Mouse (Mus musculus): Measurements from ENCODE around the gene Ugt2a2. TPM values are rescaled to one million over a fixed set of nuclear protein-coding genes. Genes with fewer than 3 reads are reported as not detected.
"Not testable (repeated sequence)": the region's sequence is repeated elsewhere in the genome, so short reads cannot be mapped to it uniquely, and the experiment has no call there.

Gene Ugt2a2
- polyA plus RNA-seq, 1 experiment from 2014 or later, result not detected

DNA sequence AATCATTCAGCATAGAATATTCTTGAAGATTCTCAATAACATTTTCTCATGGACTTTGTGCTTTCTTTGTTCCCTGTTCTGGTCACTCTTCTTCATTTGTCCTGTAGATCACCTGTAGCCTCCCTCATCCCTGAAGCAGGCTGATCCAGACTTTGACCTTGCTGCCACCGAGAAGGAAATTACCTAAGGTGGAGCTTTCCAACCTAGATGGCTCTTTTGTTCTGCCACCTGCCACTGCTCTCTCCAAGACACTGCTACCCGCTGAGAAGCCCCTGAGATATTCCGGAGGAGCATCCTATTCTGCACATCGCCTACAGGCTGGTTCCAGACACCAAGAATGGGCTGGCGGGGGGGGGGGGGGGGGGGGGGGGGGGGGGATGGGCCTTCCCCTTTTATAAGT lies 29.5 kb downstream of the Ugt2a2 start:
- H3K27ac ChIP-seq; H3K4me1 ChIP-seq (replicated peaks); ATAC-seq (replicated peaks; ENCODE audit: insufficient number of reproducible peaks, insufficient read depth, low FRiP score, low read depth); H3K9ac ChIP-seq; H3K27me3 ChIP-seq; H3K4me3 ChIP-seq; H3K36me3 ChIP-seq; H3K9me3 ChIP-seq (replicated peaks); H3K4me2 ChIP-seq: not testable (repeated sequence)
- WGBS, result 87% methylated on average over 3 of the region's 5 CpGs

DNA sequence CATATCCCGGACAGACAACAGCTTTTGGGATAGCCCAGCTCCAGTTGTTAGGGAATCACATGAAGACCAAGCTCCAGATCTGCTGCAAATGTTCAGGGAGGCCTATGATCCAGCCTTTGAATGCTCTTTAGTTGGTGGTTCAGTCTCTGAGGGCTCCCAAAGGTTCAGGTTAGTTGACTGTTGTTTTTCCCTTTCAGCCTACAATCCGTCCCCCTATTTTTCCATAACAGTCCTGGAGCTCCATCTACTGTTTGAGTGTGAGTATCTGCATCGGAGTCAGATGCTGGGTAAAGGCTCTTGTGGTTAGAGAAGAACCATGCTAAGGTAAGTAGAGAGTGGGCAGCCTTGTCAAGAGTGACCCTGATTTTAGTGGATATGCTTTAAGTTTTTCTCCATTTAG lies 45.8 kb downstream of the Ugt2a2 start:
- H3K9me3 ChIP-seq (replicated peaks), result no peaks in the 10 kb centered on the region
- H3K27me3 ChIP-seq, result no peaks in the 10 kb centered on the region
- no peaks in the 10 kb centered on the region for H3K4me1 ChIP-seq (replicated peaks)
- no peak overlapping the region for H3K27ac ChIP-seq
- no peak overlapping the region for H3K4me2 ChIP-seq
- ATAC-seq (replicated peaks; ENCODE audit: insufficient number of reproducible peaks, insufficient read depth, low FRiP score, low read depth), result no peak
- H3K36me3 ChIP-seq, result no peaks in the 10 kb centered on the region
- H3K4me3 ChIP-seq, result no peak overlapping the region
- WGBS, result 35% methylated on average over 3 of the region's 3 CpGs
- H3K9ac ChIP-seq, result no peak overlapping the region

DNA sequence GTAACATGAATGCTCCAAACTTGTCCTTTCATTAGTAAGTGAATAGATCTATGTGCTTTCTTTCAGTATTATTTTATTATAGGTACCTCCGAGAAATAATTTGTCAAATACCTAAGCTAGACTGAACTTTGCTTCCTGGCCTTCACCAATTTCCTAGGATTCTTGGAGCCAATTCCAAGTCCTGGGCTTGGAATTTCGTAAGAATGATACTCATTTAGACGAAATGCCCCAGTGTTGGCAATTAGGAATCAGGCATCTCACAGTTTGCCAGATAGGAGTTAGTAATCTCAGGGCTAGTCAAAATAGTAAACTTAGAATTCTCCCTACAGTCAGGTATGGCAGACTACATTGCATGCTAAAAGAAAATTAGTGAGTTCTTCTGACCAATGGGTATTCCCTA lies 56.4 kb downstream of the Ugt2a2 start:
- Histone ChIP-seq H3K36me3 (no peaks in the 10 kb centered on the region), H3K4me3 (no peak overlapping the region), H3K27me3 (no peaks in the 10 kb centered on the region), H3K27ac (no peak overlapping the region), H3K9ac (no peak overlapping the region), H3K9me3 (replicated peaks) (no peaks in the 10 kb centered on the region), H3K4me2 (no peak overlapping the region), H3K4me1 (replicated peaks) (no peaks in the 10 kb centered on the region)
- ATAC-seq (replicated peaks; ENCODE audit: insufficient number of reproducible peaks, insufficient read depth, low FRiP score, low read depth), result no peak
- 78% methylated on average over 3 of the region's 3 CpGs for WGBS

DNA sequence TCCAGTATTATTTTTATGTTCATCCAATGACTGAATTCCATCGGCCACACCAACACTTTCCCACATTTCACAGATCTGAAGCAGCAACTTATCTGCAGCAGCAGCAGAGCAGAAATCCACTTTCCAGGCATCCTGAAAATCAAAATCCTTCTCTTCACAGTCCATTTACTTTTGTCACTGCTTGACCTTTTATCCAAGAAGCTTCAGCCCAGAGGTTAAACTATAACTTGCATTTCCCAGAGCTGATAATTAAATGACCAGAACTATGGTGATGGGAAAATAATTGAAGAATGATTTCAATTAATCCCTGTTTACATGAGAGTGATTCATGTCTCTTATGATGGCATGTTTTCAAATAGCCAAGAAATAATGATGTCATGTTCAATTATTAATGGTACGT lies 58.0 kb downstream of the Ugt2a2 start, which contains the start of gene Ugt2b38:
Ugt2b38 (minus strand) TSS at position 163 of the 400 bp plus-strand sequence.
- not testable (repeated sequence) for H3K9ac ChIP-seq; H3K27me3 ChIP-seq; H3K4me1 ChIP-seq (replicated peaks); H3K36me3 ChIP-seq; H3K4me2 ChIP-seq; H3K4me3 ChIP-seq; ATAC-seq (replicated peaks; ENCODE audit: insufficient number of reproducible peaks, insufficient read depth, low FRiP score, low read depth); H3K27ac ChIP-seq; H3K9me3 ChIP-seq (replicated peaks)
- 82% methylated on average over 1 of the region's 2 CpGs for WGBS

Other genes starting within 250 kb of the Ugt2a2 start
- gene Ugt2b37, start 227.5 kb downstream of the Ugt2a2 start, polyA plus RNA-seq (2015; fragmentation: Nextera tagmentation; extraction: Ambion mirVana), result not detected in 2 replicates
- not detected in 2 replicates for gene Ugt2a3, start 145.1 kb downstream of the Ugt2a2 start, polyA plus RNA-seq (2015; fragmentation: Nextera tagmentation; extraction: Ambion mirVana)
- not detected in 2 replicates for gene Ugt2b38, start 58.1 kb downstream of the Ugt2a2 start, polyA plus RNA-seq (2015; fragmentation: Nextera tagmentation; extraction: Ambion mirVana)
- gene Gm43638, start 4.5 kb upstream of the Ugt2a2 start, polyA plus RNA-seq (2015; fragmentation: Nextera tagmentation; extraction: Ambion mirVana), result not detected in 2 replicates
- not detected in 2 replicates for gene Ugt2a1, start 8.6 kb upstream of the Ugt2a2 start, polyA plus RNA-seq (2015; fragmentation: Nextera tagmentation; extraction: Ambion mirVana)
- gene Sult1b1, start 55.9 kb upstream of the Ugt2a2 start, polyA plus RNA-seq (2015; fragmentation: Nextera tagmentation; extraction: Ambion mirVana), result not detected in 2 replicates
- gene Sult1d1, start 86.8 kb upstream of the Ugt2a2 start, polyA plus RNA-seq (2015; fragmentation: Nextera tagmentation; extraction: Ambion mirVana), result not detected in 2 replicates
- 0.11 TPM in 1 of 2 replicates, not detected in the other for gene Sult1e1, start 109.3 kb upstream of the Ugt2a2 start, polyA plus RNA-seq (2015; fragmentation: Nextera tagmentation; extraction: Ambion mirVana)
- not detected in 2 replicates for gene Csn1s1, start 183.9 kb upstream of the Ugt2a2 start, polyA plus RNA-seq (2015; fragmentation: Nextera tagmentation; extraction: Ambion mirVana)
- gene Csn2, start 217.4 kb upstream of the Ugt2a2 start, polyA plus RNA-seq (2015; fragmentation: Nextera tagmentation; extraction: Ambion mirVana), result 0.24 TPM in 1 of 2 replicates, not detected in the other

Data from heart, embryonic 15.5 days (tissue).